Mouse (Mus musculus) lung, postnatal 0 days (tissue): ENCODE measurements around the gene Arhgap17. TPM values are rescaled to one million over a fixed set of nuclear protein-coding genes. Genes with fewer than 3 reads are reported as not detected.

Experiments used
- ATAC-seq: fragments of 200-750 bp; cut with Nextera tagmentation; 2 replicates; pipeline ENCODE4 v1.8.0; 2017; ENCODE audit warnings: moderate library complexity
- DNase-seq: peaks from one replicate; pipeline ENCODE4 v3.0.0-alpha.2; 2016; ENCODE audit warnings: low spot score
- H3K27ac ChIP-seq: fragments of 300-500 bp; sonication (generic); 2 replicates; pipeline ENCODE4 v1.5.1; 2014; ENCODE audit warnings: antibody characterized with exemption, mild to moderate bottlenecking, low read length, mixed read lengths
- H3K27me3 ChIP-seq: fragments of 300-500 bp; sonication (generic); replicated peaks from 2 replicates; pipeline ENCODE4 v1.6.1; 2014; ENCODE audit warnings: low read length, mixed read lengths; ENCODE audit not compliant: insufficient read depth
- H3K36me3 ChIP-seq: fragments of 300-500 bp; sonication (generic); 2 replicates; pipeline ENCODE4 v1.6.1; 2014; ENCODE audit warnings: low read length, mixed read lengths; ENCODE audit not compliant: insufficient read depth
- H3K4me1 ChIP-seq: fragments of 300-500 bp; sonication (generic); 2 replicates; pipeline ENCODE4 v1.6.1; 2014; ENCODE audit warnings: antibody characterized with exemption, low read depth, low read length, mixed read lengths; ENCODE audit not compliant: insufficient read depth
- H3K4me2 ChIP-seq: fragments of 300-500 bp; sonication (generic); replicated peaks from 2 replicates; pipeline ENCODE4 v1.6.1; 2014; ENCODE audit warnings: low read depth, mild to moderate bottlenecking, low read length, moderate library complexity, mixed read lengths
- H3K4me3 ChIP-seq: fragments of 300-500 bp; sonication (generic); 2 replicates; pipeline ENCODE4 v1.5.1; 2014; ENCODE audit warnings: low read depth, low read length
- H3K9ac ChIP-seq: fragments of 300-500 bp; sonication (generic); replicated peaks from 2 replicates; pipeline ENCODE4 v1.6.1; 2014; ENCODE audit warnings: low read depth, mild to moderate bottlenecking
- H3K9me3 ChIP-seq: fragments of 300-500 bp; sonication (generic); 2 replicates; pipeline ENCODE4 v1.6.1; 2016; ENCODE audit warnings: low read length, mixed read lengths
- CTCF ChIP-seq: IDR thresholded peaks from 2 replicates; pipeline ENCODE4 v1.5.1; 2016; ENCODE audit warnings: antibody characterized with exemption, mild to moderate bottlenecking
- EP300 ChIP-seq: IDR thresholded peaks from 2 replicates; pipeline ENCODE4 v1.6.1; 2016; ENCODE audit warnings: antibody characterized with exemption, mild to moderate bottlenecking, control low read depth
- WGBS: fragments of 180-500 bp; shearing (Covaris S2); extraction: QIAGEN DNeasy Blood & Tissue Kit; methylation state at CpG from one replicate; pipeline ENCODE4 v1.1.7; 2014; 5-methylcytosine and 5-hydroxymethylcytosine counted together
- polyA plus RNA-seq: library from polyadenylated mRNA; unstranded; fragments of >200 nt; fragmentation: Nextera tagmentation; extraction: Ambion mirVana; gene quantifications from 2 replicates; pipeline ENCODE4 v1.2.1, GENCODE M21; 2015

Arhgap17 gene
- polyA plus RNA-seq, 1 experiment from 2014 or later: 14.5 TPM

DNA sequence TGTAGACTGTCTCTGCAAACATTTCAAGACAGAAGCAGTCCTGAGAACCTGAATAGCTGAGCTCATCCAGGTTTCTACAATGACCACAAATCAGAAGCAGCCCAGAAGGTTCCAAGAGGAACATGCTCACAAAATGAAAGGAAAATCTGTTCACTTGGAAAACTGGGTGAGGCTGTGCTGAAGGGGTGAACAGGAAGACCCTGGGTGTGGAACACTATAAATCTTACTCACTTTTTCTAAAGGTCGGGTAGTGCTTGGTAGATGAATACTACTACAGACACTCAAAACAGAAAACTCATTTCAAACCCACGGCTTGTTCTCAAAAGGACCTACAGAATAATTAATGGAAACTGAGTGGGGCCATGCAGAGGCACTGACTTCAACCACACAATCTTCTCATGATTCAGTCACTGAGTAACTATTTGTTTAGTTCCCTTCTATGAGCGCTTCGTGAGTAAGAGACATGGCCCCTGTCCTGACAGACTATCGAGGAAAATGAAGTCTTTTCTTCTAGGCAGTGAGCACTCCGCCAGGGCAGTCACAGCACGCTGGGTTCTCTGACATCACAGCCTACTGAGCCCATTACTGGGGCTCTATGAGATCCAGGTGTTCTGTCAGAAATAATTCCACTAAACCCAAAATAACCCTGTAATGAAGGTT lies 23.0 kb downstream of the Arhgap17 start:
- Histone ChIP-seq H3K4me3 (no peak overlapping the region), H3K27me3 (no peaks in the 10 kb centered on the region), H3K4me2 (no peak overlapping the region), H3K4me1 (peaks cover 21% of the 10 kb centered on the region; the same call in 1 of the 2 replicates), H3K9ac (no peak overlapping the region), H3K9me3 (no peaks in the 10 kb centered on the region), H3K27ac (no peak overlapping the region), H3K36me3 (no peaks in the 10 kb centered on the region)
- no peak for DNase-seq
- 47% methylated on average over 7 of the region's 7 CpGs for WGBS
- no peak for ATAC-seq
- no peak for TF ChIP-seq CTCF
- TF ChIP-seq EP300: no peak

DNA sequence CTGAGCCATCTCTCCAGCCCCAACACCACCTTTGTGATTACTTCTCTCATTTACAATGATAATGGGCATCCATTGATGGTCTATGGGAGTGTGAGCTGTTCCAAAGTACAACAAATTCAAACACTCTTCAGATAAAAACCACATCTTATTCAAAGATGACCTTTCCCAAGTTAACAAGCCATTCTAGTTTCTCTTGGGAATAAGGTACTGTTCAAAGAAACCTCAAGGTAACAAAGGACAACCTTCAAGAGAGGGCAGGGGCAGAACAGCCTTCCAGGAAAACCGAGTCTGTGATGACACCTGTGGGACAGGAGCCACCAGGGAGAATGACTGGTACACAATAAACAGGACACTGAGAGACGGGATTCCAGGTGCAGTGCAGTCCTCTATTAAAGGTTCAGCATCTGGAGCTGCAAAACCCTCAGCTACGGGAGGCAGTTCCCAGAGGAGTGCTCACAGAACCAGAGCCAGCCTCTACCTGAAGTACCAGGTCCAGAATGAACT lies 24.6 kb downstream of the Arhgap17 start:
- H3K27me3 ChIP-seq: no peaks in the 10 kb centered on the region
- ATAC-seq: no peak
- H3K36me3 ChIP-seq: no peaks in the 10 kb centered on the region
- no peak overlapping the region for H3K9ac ChIP-seq
- TF ChIP-seq EP300: no peak
- no peak for TF ChIP-seq CTCF
- no peak for DNase-seq
- H3K4me1 ChIP-seq: peaks cover 21% of the 10 kb centered on the region; the same call in 1 of the 2 replicates
- no peak overlapping the region for H3K4me3 ChIP-seq
- 72% methylated on average over 3 of the region's 3 CpGs for WGBS
- H3K27ac ChIP-seq: no peak overlapping the region
- H3K4me2 ChIP-seq: no peak overlapping the region
- H3K9me3 ChIP-seq: no peaks in the 10 kb centered on the region

DNA sequence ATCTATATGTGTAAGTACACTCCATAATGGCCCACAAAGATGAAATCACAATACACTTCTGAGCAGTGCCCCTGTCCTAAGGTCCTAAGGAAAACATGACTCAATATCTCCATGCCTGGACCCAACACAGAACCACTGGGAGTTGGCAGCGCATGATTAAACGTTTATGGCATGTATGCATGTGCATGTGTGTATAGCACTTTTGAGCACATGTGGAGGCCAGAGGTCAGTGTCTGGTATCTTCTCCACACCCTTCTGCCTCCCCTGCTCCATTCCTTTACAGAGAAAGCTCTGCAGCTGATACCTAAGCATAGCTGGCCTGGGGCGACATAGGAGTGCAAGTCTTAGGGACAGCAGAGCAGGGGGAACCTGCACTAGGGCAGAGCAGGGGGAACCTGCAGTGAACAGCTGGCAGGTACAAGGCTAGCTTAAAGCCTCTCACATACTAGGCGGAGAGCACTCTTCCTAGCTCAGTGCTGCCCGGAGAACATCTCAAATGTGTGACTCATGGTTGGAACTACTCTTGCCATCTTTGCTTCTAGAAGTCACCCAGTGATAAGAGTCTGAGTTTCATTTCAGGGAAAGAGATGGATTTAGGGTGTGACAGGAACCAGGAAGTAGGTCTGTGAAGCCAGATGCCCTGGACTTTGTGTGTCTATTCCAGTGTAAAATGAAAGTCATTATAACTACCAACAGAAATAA lies 25.5 kb downstream of the Arhgap17 start:
- Histone ChIP-seq H3K27ac (no peak overlapping the region), H3K27me3 (no peaks in the 10 kb centered on the region)
- ATAC-seq: no peak

DNA sequence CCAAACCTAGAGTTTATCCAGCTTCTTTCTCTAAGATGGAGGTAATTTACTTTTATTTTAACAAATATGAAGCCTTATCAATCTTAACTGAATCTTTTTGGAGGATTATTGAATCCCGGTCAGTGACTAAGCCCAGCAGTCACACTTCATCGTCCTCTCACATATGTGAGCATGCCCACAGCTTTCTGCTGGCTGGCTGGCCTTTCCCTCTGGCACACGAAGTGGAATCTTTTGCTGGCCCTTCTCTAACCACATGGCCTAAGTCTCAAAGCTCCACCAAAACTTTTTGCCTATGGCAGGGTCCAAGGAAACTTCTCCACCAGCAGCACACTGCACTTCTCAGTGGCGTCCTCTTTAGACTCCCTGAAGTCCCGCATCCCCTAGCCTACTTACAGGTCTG lies 27.8 kb downstream of the Arhgap17 start:
- no peaks in the 10 kb centered on the region for H3K27me3 ChIP-seq
- no peak overlapping the region for H3K4me3 ChIP-seq
- 58% methylated on average over 5 of the region's 5 CpGs for WGBS
- TF ChIP-seq CTCF: no peak
- TF ChIP-seq EP300: no peak
- H3K4me2 ChIP-seq: no peak overlapping the region
- no peak overlapping the region for H3K9ac ChIP-seq
- no peaks in the 10 kb centered on the region for H3K9me3 ChIP-seq
- H3K4me1 ChIP-seq: peaks cover 24% of the 10 kb centered on the region; the same call in 1 of the 2 replicates
- ATAC-seq (no peak), DNase-seq (no peak)
- H3K27ac ChIP-seq: no peak overlapping the region
- H3K36me3 ChIP-seq: no peaks in the 10 kb centered on the region

More for the DNA sequence above, 25.5 kb downstream of the Arhgap17 start:
- H3K9ac ChIP-seq: no peak overlapping the region
- DNase-seq: no peak
- 87% methylated on average over 5 of the region's 5 CpGs for WGBS
- H3K4me1 ChIP-seq: peaks cover 21% of the 10 kb centered on the region; the same call in 1 of the 2 replicates
- no peak overlapping the region for H3K4me2 ChIP-seq
- H3K36me3 ChIP-seq: no peaks in the 10 kb centered on the region
- H3K9me3 ChIP-seq: no peaks in the 10 kb centered on the region
- TF ChIP-seq CTCF (no peak), EP300 (no peak)
- no peak overlapping the region for H3K4me3 ChIP-seq

DNA sequence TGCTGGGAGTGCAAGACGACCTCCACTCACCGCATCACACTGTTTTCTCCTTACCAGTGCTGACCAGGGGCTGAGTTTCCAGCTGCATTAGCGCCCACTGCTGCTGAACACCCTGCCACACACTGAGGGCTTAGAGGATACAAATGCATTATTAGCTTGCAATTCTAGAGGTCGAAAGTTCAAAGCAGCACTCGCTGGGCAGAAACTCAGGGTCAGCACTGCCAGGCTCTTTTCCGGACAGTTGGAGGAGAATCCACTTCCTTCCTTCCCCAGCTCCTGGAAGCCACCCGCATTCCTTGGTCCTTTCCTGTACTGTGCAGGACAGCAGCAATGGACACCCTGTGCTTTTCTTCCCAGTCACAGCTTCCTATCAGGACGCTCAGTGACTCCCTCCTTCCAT lies 31.4 kb downstream of the Arhgap17 start:
- Histone ChIP-seq H3K9ac (no peak overlapping the region), H3K27me3 (no peaks in the 10 kb centered on the region), H3K9me3 (no peaks in the 10 kb centered on the region), H3K4me2 (no peak overlapping the region), H3K4me3 (no peak overlapping the region), H3K36me3 (no peaks in the 10 kb centered on the region), H3K27ac (0 out of 2 replicates have a peak overlapping the region, but pooled peaks have one; percentile 26), H3K4me1 (peaks cover 20% of the 10 kb centered on the region; the same call in 1 of the 2 replicates)
- WGBS: 55% methylated on average over 8 of the region's 8 CpGs
- TF ChIP-seq EP300 (peak; percentile 58), CTCF (peak; percentile 45)
- ATAC-seq (peak; percentile 59), DNase-seq (no peak)

DNA sequence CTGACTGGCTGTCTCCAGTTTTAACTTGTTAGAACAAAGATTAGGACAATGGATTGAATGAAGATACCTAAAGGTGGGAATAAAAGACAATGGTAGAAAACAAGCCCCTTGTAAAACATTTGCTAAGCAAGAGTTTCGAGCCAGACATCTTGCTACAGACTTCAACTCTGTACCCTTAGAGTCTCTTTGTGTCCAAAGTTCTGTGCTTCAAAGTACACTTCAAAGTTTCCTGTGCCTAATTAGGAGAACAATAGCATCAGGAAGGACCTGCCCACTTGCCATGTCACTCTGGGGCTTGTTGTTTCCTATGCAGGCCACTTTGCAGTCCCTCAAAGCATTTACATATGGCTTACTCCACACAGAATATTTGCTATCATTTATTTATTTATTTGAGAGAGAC lies 33.4 kb downstream of the Arhgap17 start:
- no peaks in the 10 kb centered on the region for H3K36me3 ChIP-seq
- peak overlapping the region; percentile 47 for H3K27ac ChIP-seq
- no peak overlapping the region for H3K4me3 ChIP-seq
- peak; percentile 57 for ATAC-seq
- no peak overlapping the region for H3K9ac ChIP-seq
- H3K4me2 ChIP-seq: no peak overlapping the region
- no peak for TF ChIP-seq CTCF
- TF ChIP-seq EP300: no peak
- no peaks in the 10 kb centered on the region for H3K27me3 ChIP-seq
- 34% methylated on average over 1 of the region's 1 CpGs for WGBS
- H3K9me3 ChIP-seq: no peaks in the 10 kb centered on the region
- peaks cover 13% of the 10 kb centered on the region; the same call in 1 of the 2 replicates for H3K4me1 ChIP-seq
- DNase-seq: peak; percentile 49
